Mouse (Mus musculus) lung, postnatal 0 days (tissue): ENCODE data around the gene Nisch.

Experiments
- CTCF ChIP-seq: IDR thresholded peaks from 2 replicates; pipeline ENCODE4 v1.5.1; 2016; ENCODE audit warnings: antibody characterized with exemption, mild to moderate bottlenecking
- EP300 ChIP-seq: IDR thresholded peaks from 2 replicates; pipeline ENCODE4 v1.6.1; 2016; ENCODE audit warnings: antibody characterized with exemption, mild to moderate bottlenecking, control low read depth

DNA sequence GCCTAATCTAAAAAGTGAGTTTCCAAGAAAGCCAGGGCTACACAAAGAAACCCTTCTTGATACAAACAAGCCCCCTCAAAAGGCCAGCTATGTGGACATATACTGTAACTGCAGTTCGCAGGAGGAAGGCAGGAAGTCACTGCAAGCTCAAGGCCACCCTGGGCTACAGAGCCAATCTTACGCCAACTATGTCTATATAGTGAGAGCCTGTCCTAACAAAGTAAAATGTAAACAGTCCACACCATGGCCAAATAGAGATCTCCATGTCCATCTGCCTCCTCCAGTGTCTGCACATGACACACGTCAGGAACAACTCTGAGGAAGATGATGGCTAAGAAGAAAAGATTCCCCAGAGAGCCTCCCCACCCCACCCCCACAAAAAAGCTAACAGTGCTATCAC lies 16.7 kb downstream of the Nisch start:
- peak; percentile 22; the same call in 1 of the 2 replicates for TF ChIP-seq CTCF
- no peak for TF ChIP-seq EP300
